Mouse (Mus musculus): Measurements from ENCODE around the gene Strn4. TPM values are rescaled to one million over a fixed set of nuclear protein-coding genes. Genes with fewer than 3 reads are reported as not detected.

Gene Strn4
- polyA plus RNA-seq, 1 experiment from 2014 or later: 73.9 TPM

GRCm38 (mm10) chr7:16810920-16811648 is 4.6 kb upstream of the Strn4 start:
- Histone ChIP-seq H3K4me2 (peak overlapping the region; percentile 81), H3K4me3 (peak overlapping the region; percentile 46), H3K27ac (no peak overlapping the region), H3K9me3 (replicated peaks) (no peaks in the 10 kb centered on the region), H3K4me1 (replicated peaks) (peaks cover 29% of the 10 kb centered on the region), H3K9ac (peak overlapping the region; percentile 47), H3K27me3 (peaks cover 14% of the 10 kb centered on the region), H3K36me3 (peaks cover 30% of the 10 kb centered on the region)
- peak; percentile 4; the same call in 1 of the 2 replicates for ATAC-seq (replicated peaks; ENCODE audit: insufficient number of reproducible peaks, insufficient read depth, low FRiP score, low read depth)
- WGBS: 19% methylated on average over 90 of the region's 90 CpGs

- peaks cover 14% of the 10 kb centered on the region for H3K27me3 ChIP-seq
- no peaks in the 10 kb centered on the region for H3K9me3 ChIP-seq (replicated peaks)
- 38% methylated on average over 17 of the region's 17 CpGs for WGBS
- peaks cover 29% of the 10 kb centered on the region for H3K4me1 ChIP-seq (replicated peaks)
- no peak for ATAC-seq (replicated peaks; ENCODE audit: insufficient number of reproducible peaks, insufficient read depth, low FRiP score, low read depth)
- H3K4me3 ChIP-seq: peak overlapping the region; percentile 46
- H3K27ac ChIP-seq: no peak overlapping the region
- H3K9ac ChIP-seq: peak overlapping the region; percentile 47
- H3K36me3 ChIP-seq: peaks cover 30% of the 10 kb centered on the region
- peak overlapping the region; percentile 81 for H3K4me2 ChIP-seq
Measured at GRCm38 (mm10) chr7:16811649-16812070, 4.0 kb upstream of the Strn4 start.

- Histone ChIP-seq H3K36me3 (peaks cover 27% of the 10 kb centered on the region), H3K4me2 (no peak overlapping the region), H3K27ac (no peak overlapping the region), H3K4me3 (no peak overlapping the region), H3K4me1 (replicated peaks) (peaks cover 36% of the 10 kb centered on the region), H3K27me3 (peaks cover 14% of the 10 kb centered on the region), H3K9ac (no peak overlapping the region), H3K9me3 (replicated peaks) (no peaks in the 10 kb centered on the region)
- ATAC-seq (replicated peaks; ENCODE audit: insufficient number of reproducible peaks, insufficient read depth, low FRiP score, low read depth): no peak
- 86% methylated on average over 2 of the region's 2 CpGs for WGBS
Measured at GRCm38 (mm10) chr7:16812505-16812904, 3.2 kb upstream of the Strn4 start.

GRCm38 (mm10) chr7:16816078-16816474 is 387 bp downstream of the Strn4 start:
- Histone ChIP-seq H3K4me1 (replicated peaks) (peaks cover 60% of the 10 kb centered on the region), H3K4me2 (peak overlapping the region; percentile 89), H3K9me3 (replicated peaks) (no peaks in the 10 kb centered on the region), H3K36me3 (peaks cover 8% of the 10 kb centered on the region), H3K27ac (peak overlapping the region; percentile 96), H3K4me3 (peak overlapping the region; percentile 97), H3K9ac (peak overlapping the region; percentile 100), H3K27me3 (peaks cover 6% of the 10 kb centered on the region; the same call in 1 of the 2 replicates)
- under 1% methylated on average over 51 of the region's 55 CpGs for WGBS
- peak; percentile 84 for ATAC-seq (replicated peaks; ENCODE audit: insufficient number of reproducible peaks, insufficient read depth, low FRiP score, low read depth)

GRCm38 (mm10) chr7:16816475-16817122 is 910 bp downstream of the Strn4 start, which contains the start of gene Fkrp:
Gene Fkrp, minus strand, starts transcription at chr7:16816732.
- H3K9me3 ChIP-seq (replicated peaks): no peaks in the 10 kb centered on the region
- H3K9ac ChIP-seq: peak within 1 kb of the TSS; percentile 100
- ATAC-seq (replicated peaks; ENCODE audit: insufficient number of reproducible peaks, insufficient read depth, low FRiP score, low read depth): peak; percentile 77
- H3K4me1 ChIP-seq (replicated peaks): peaks cover 60% of the 10 kb centered on the region
- peaks cover 8% of the 10 kb centered on the region for H3K36me3 ChIP-seq
- H3K4me2 ChIP-seq: peak within 1 kb of the TSS; percentile 89
- H3K27me3 ChIP-seq: peaks cover 4% of the 10 kb centered on the region; the same call in 1 of the 2 replicates
- H3K4me3 ChIP-seq: peak within 1 kb of the TSS; percentile 97
- under 1% methylated on average over 63 of the region's 64 CpGs for WGBS
- peak within 1 kb of the TSS; percentile 96 for H3K27ac ChIP-seq

GRCm38 (mm10) chr7:16817693-16818092 is 2.0 kb downstream of the Strn4 start:
- Histone ChIP-seq H3K27ac (no peak overlapping the region), H3K27me3 (no peaks in the 10 kb centered on the region), H3K9me3 (replicated peaks) (no peaks in the 10 kb centered on the region), H3K4me3 (peak overlapping the region; percentile 97), H3K4me2 (peak overlapping the region; percentile 89), H3K9ac (peak overlapping the region; percentile 100; the same call in 1 of the 2 replicates), H3K4me1 (replicated peaks) (peaks cover 65% of the 10 kb centered on the region), H3K36me3 (peaks cover 8% of the 10 kb centered on the region)
- no peak for ATAC-seq (replicated peaks; ENCODE audit: insufficient number of reproducible peaks, insufficient read depth, low FRiP score, low read depth)
- 56% methylated on average over 3 of the region's 3 CpGs for WGBS

- H3K4me2 ChIP-seq: no peak overlapping the region
Measured at GRCm38 (mm10) chr7:16819794-16820193, 4.1 kb downstream of the Strn4 start.

GRCm38 (mm10) chr7:16820271-16820763 is 4.6 kb downstream of the Strn4 start:
- no peak overlapping the region for H3K4me2 ChIP-seq
- H3K4me1 ChIP-seq (replicated peaks): peaks cover 77% of the 10 kb centered on the region
- no peak overlapping the region for H3K9ac ChIP-seq
- H3K27ac ChIP-seq: no peak overlapping the region
- peaks cover 7% of the 10 kb centered on the region for H3K36me3 ChIP-seq
- 55% methylated on average over 5 of the region's 5 CpGs for WGBS
- no peaks in the 10 kb centered on the region for H3K9me3 ChIP-seq (replicated peaks)
- no peak overlapping the region for H3K4me3 ChIP-seq
- no peaks in the 10 kb centered on the region for H3K27me3 ChIP-seq
- ATAC-seq (replicated peaks; ENCODE audit: insufficient number of reproducible peaks, insufficient read depth, low FRiP score, low read depth): no peak

More at GRCm38 (mm10) chr7:16819794-16820193, 4.1 kb downstream of the Strn4 start:
- H3K27ac ChIP-seq: no peak overlapping the region
- H3K4me1 ChIP-seq (replicated peaks): peaks cover 78% of the 10 kb centered on the region
- no peak for ATAC-seq (replicated peaks; ENCODE audit: insufficient number of reproducible peaks, insufficient read depth, low FRiP score, low read depth)
- WGBS: 41% methylated on average over 5 of the region's 5 CpGs
- H3K9me3 ChIP-seq (replicated peaks): no peaks in the 10 kb centered on the region
- H3K4me3 ChIP-seq: no peak overlapping the region
- H3K9ac ChIP-seq: no peak overlapping the region
- peaks cover 1% of the 10 kb centered on the region for H3K36me3 ChIP-seq
- no peaks in the 10 kb centered on the region for H3K27me3 ChIP-seq

- ATAC-seq (replicated peaks; ENCODE audit: insufficient number of reproducible peaks, insufficient read depth, low FRiP score, low read depth): no peak
- Histone ChIP-seq H3K4me3 (no peak overlapping the region), H3K9ac (no peak overlapping the region), H3K27ac (0 out of 2 replicates have a peak overlapping the region, but pooled peaks have one; percentile 38), H3K4me2 (no peak overlapping the region), H3K27me3 (no peaks in the 10 kb centered on the region), H3K9me3 (replicated peaks) (no peaks in the 10 kb centered on the region), H3K36me3 (peaks cover 11% of the 10 kb centered on the region), H3K4me1 (replicated peaks) (peaks cover 77% of the 10 kb centered on the region)
- WGBS: 52% methylated on average over 3 of the region's 3 CpGs
Measured at GRCm38 (mm10) chr7:16821091-16821490, 5.4 kb downstream of the Strn4 start.

- H3K9ac ChIP-seq: no peak overlapping the region
- H3K4me3 ChIP-seq: no peak overlapping the region
- peaks cover 16% of the 10 kb centered on the region for H3K36me3 ChIP-seq
- no peak overlapping the region for H3K4me2 ChIP-seq
- 69% methylated on average over 4 of the region's 4 CpGs for WGBS
- H3K27ac ChIP-seq: no peak overlapping the region
- no peak for ATAC-seq (replicated peaks; ENCODE audit: insufficient number of reproducible peaks, insufficient read depth, low FRiP score, low read depth)
- no peaks in the 10 kb centered on the region for H3K27me3 ChIP-seq
- no peaks in the 10 kb centered on the region for H3K9me3 ChIP-seq (replicated peaks)
- H3K4me1 ChIP-seq (replicated peaks): peaks cover 82% of the 10 kb centered on the region
Measured at GRCm38 (mm10) chr7:16821669-16822101, 6.0 kb downstream of the Strn4 start.

- WGBS: 33% methylated on average over 5 of the region's 5 CpGs
- Histone ChIP-seq H3K4me3 (no peak overlapping the region), H3K4me2 (no peak overlapping the region), H3K4me1 (replicated peaks) (peaks cover 73% of the 10 kb centered on the region), H3K9me3 (replicated peaks) (no peaks in the 10 kb centered on the region), H3K9ac (no peak overlapping the region), H3K36me3 (peaks cover 32% of the 10 kb centered on the region), H3K27ac (0 out of 2 replicates have a peak overlapping the region, but pooled peaks have one; percentile 14), H3K27me3 (no peaks in the 10 kb centered on the region)
- peak; percentile 18; the same call in 1 of the 2 replicates for ATAC-seq (replicated peaks; ENCODE audit: insufficient number of reproducible peaks, insufficient read depth, low FRiP score, low read depth)
Measured at GRCm38 (mm10) chr7:16823734-16824133, 8.0 kb downstream of the Strn4 start.

Measured in heart, embryonic 15.5 days (tissue).